Mouse (Mus musculus) heart, embryonic 16.5 days (tissue): ENCODE data around the gene Casc3. TPM values are rescaled to one million over a fixed set of nuclear protein-coding genes. Genes with fewer than 3 reads are reported as not detected.

Experiments used
- ATAC-seq: fragments of 200-750 bp; cut with Nextera tagmentation; replicated peaks from 2 replicates; pipeline ENCODE4 v1.8.0; 2017; ENCODE audit warnings: moderate number of reproducible peaks; ENCODE audit not compliant: insufficient read depth, low FRiP score; ENCODE audit errors: extremely low read depth
- H3K27ac ChIP-seq: fragments of 300-500 bp; sonication (generic); 2 replicates; pipeline ENCODE4 v1.5.1; 2014; ENCODE audit warnings: mild to moderate bottlenecking, low read length, control low read depth, moderate library complexity
- H3K27me3 ChIP-seq: fragments of 300-500 bp; sonication (generic); 2 replicates; pipeline ENCODE4 v1.6.1; 2014; ENCODE audit warnings: low read length, mixed read lengths; ENCODE audit not compliant: control insufficient read depth, insufficient read depth
- H3K36me3 ChIP-seq: fragments of 300-500 bp; sonication (generic); 2 replicates; pipeline ENCODE4 v1.6.1; 2014; ENCODE audit not compliant: control insufficient read depth, insufficient read depth
- H3K4me1 ChIP-seq: fragments of 300-500 bp; sonication (generic); 2 replicates; pipeline ENCODE4 v1.6.1; 2014; ENCODE audit warnings: low read length, mixed read lengths; ENCODE audit not compliant: control insufficient read depth, insufficient read depth
- H3K4me2 ChIP-seq: fragments of 300-500 bp; sonication (generic); 2 replicates; pipeline ENCODE4 v1.6.1; 2014; ENCODE audit warnings: low read depth, mild to moderate bottlenecking, control low read depth, low read length
- H3K4me3 ChIP-seq: fragments of 300-500 bp; sonication (generic); 2 replicates; pipeline ENCODE4 v1.5.1; 2014; ENCODE audit warnings: mild to moderate bottlenecking, control low read depth, low read length
- H3K9ac ChIP-seq: fragments of 300-500 bp; sonication (generic); 2 replicates; pipeline ENCODE4 v1.6.1; 2014; ENCODE audit warnings: low read length, control low read depth
- H3K9me3 ChIP-seq: fragments of 300-500 bp; sonication (generic); replicated peaks from 2 replicates; pipeline ENCODE4 v1.6.1; 2016; ENCODE audit warnings: low read length; ENCODE audit not compliant: control insufficient read depth
- WGBS: fragments of 180-500 bp; shearing (Covaris S2); extraction: QIAGEN DNeasy Blood & Tissue Kit; methylation state at CpG from one replicate; pipeline ENCODE4 v1.1.7; 2014; 5-methylcytosine and 5-hydroxymethylcytosine counted together
- polyA plus RNA-seq: library from polyadenylated mRNA; unstranded; fragments of >200 nt; fragmentation: Nextera tagmentation; extraction: Ambion mirVana; gene quantifications from 2 replicates; pipeline ENCODE4 v1.2.1, GENCODE M21; 2015

The Casc3 gene
- polyA plus RNA-seq, 1 experiment from 2014 or later: 23.4 TPM

GRCm38 (mm10) chr11:98776052-98776764, 28.5 kb upstream of the Casc3 start:
- H3K4me2 ChIP-seq: peak overlapping the region; percentile 90
- peak overlapping the region; percentile 73 for H3K9ac ChIP-seq
- no peaks in the 10 kb centered on the region for H3K9me3 ChIP-seq
- peaks cover 57% of the 10 kb centered on the region for H3K4me1 ChIP-seq
- H3K36me3 ChIP-seq: peaks cover 3% of the 10 kb centered on the region; the same call in 1 of the 2 replicates
- H3K27me3 ChIP-seq: no peaks in the 10 kb centered on the region
- peak overlapping the region; percentile 98 for H3K27ac ChIP-seq
- ATAC-seq: no peak
- peak overlapping the region; percentile 61 for H3K4me3 ChIP-seq
- WGBS: 29% methylated on average over 12 of the region's 12 CpGs

- Histone ChIP-seq H3K36me3 (no peaks in the 10 kb centered on the region), H3K9ac (peak overlapping the region; percentile 73), H3K4me3 (no peak overlapping the region), H3K4me1 (peaks cover 55% of the 10 kb centered on the region), H3K27me3 (no peaks in the 10 kb centered on the region), H3K27ac (peak overlapping the region; percentile 98), H3K4me2 (peak overlapping the region; percentile 90), H3K9me3 (no peaks in the 10 kb centered on the region)
- WGBS: 20% methylated on average over 9 of the region's 9 CpGs
- no peak for ATAC-seq
These were observed 27.7 kb upstream of the Casc3 start for GRCm38 (mm10) chr11:98776843-98777590.

GRCm38 (mm10) chr11:98777888-98778287, 26.8 kb upstream of the Casc3 start:
- Histone ChIP-seq H3K4me2 (no peak overlapping the region), H3K36me3 (no peaks in the 10 kb centered on the region), H3K9ac (peak overlapping the region; percentile 30; the same call in 1 of the 2 replicates), H3K4me3 (no peak overlapping the region), H3K9me3 (no peaks in the 10 kb centered on the region), H3K27ac (peak overlapping the region; percentile 98), H3K27me3 (no peaks in the 10 kb centered on the region), H3K4me1 (peaks cover 56% of the 10 kb centered on the region)
- ATAC-seq: no peak

GRCm38 (mm10) chr11:98781851-98782512, 22.7 kb upstream of the Casc3 start:
- no peaks in the 10 kb centered on the region for H3K36me3 ChIP-seq
- H3K27me3 ChIP-seq: no peaks in the 10 kb centered on the region
- peak overlapping the region; percentile 56; the same call in 1 of the 2 replicates for H3K4me2 ChIP-seq
- no peaks in the 10 kb centered on the region for H3K9me3 ChIP-seq
- no peak overlapping the region for H3K4me3 ChIP-seq
- WGBS: 25% methylated on average over 13 of the region's 14 CpGs
- peak overlapping the region; percentile 99 for H3K27ac ChIP-seq
- H3K9ac ChIP-seq: peak overlapping the region; percentile 74
- H3K4me1 ChIP-seq: peaks cover 62% of the 10 kb centered on the region
- no peak for ATAC-seq

GRCm38 (mm10) chr11:98782651-98783235, 22.0 kb upstream of the Casc3 start:
- H3K4me2 ChIP-seq: peak overlapping the region; percentile 56
- H3K36me3 ChIP-seq: no peaks in the 10 kb centered on the region
- H3K27me3 ChIP-seq: no peaks in the 10 kb centered on the region
- no peak for ATAC-seq
- H3K9ac ChIP-seq: peak overlapping the region; percentile 74
- H3K9me3 ChIP-seq: no peaks in the 10 kb centered on the region
- H3K4me3 ChIP-seq: peak overlapping the region; percentile 37; the same call in 1 of the 2 replicates
- WGBS: 8% methylated on average over 17 of the region's 17 CpGs
- H3K4me1 ChIP-seq: peaks cover 63% of the 10 kb centered on the region
- H3K27ac ChIP-seq: peak overlapping the region; percentile 99

GRCm38 (mm10) chr11:98783236-98783696, 21.4 kb upstream of the Casc3 start:
- H3K27ac ChIP-seq: peak overlapping the region; percentile 99
- H3K4me3 ChIP-seq: peak overlapping the region; percentile 37
- H3K27me3 ChIP-seq: no peaks in the 10 kb centered on the region
- H3K9ac ChIP-seq: peak overlapping the region; percentile 74
- H3K36me3 ChIP-seq: no peaks in the 10 kb centered on the region
- peak overlapping the region; percentile 56 for H3K4me2 ChIP-seq
- H3K9me3 ChIP-seq: no peaks in the 10 kb centered on the region
- H3K4me1 ChIP-seq: peaks cover 63% of the 10 kb centered on the region
- WGBS: 0% methylated on average over 20 of the region's 20 CpGs
- peak; percentile 38 for ATAC-seq

GRCm38 (mm10) chr11:98784139-98784538, 20.6 kb upstream of the Casc3 start:
- peaks cover 67% of the 10 kb centered on the region for H3K4me1 ChIP-seq
- WGBS: 67% methylated on average over 4 of the region's 4 CpGs
- no peaks in the 10 kb centered on the region for H3K36me3 ChIP-seq
- H3K27me3 ChIP-seq: no peaks in the 10 kb centered on the region
- peak overlapping the region; percentile 99 for H3K27ac ChIP-seq
- H3K4me3 ChIP-seq: no peak overlapping the region
- no peak for ATAC-seq
- H3K9me3 ChIP-seq: no peaks in the 10 kb centered on the region
- H3K9ac ChIP-seq: peak overlapping the region; percentile 41
- H3K4me2 ChIP-seq: no peak overlapping the region

GRCm38 (mm10) chr11:98785214-98785613, 19.5 kb upstream of the Casc3 start:
- H3K27me3 ChIP-seq: no peaks in the 10 kb centered on the region
- H3K9ac ChIP-seq: peak overlapping the region; percentile 71
- peaks cover 74% of the 10 kb centered on the region for H3K4me1 ChIP-seq
- no peak for ATAC-seq
- peak overlapping the region; percentile 99 for H3K27ac ChIP-seq
- peak overlapping the region; percentile 65 for H3K4me2 ChIP-seq
- 43% methylated on average over 10 of the region's 10 CpGs for WGBS
- no peak overlapping the region for H3K4me3 ChIP-seq
- no peaks in the 10 kb centered on the region for H3K36me3 ChIP-seq
- no peaks in the 10 kb centered on the region for H3K9me3 ChIP-seq
